Mouse (Mus musculus) MEL (cell line): ENCODE results near the gene Vmn2r28. TPM values are rescaled to one million over a fixed set of nuclear protein-coding genes. Genes with fewer than 3 reads are reported as not detected.

ENCODE experiments used
- DNase-seq: peaks from one replicate; pipeline ENCODE4 v3.0.0; 2011; ENCODE audit warnings: low read depth, low spot score
- H3K27ac ChIP-seq: 2 replicates; pipeline ENCODE4 v1.5.1; 2012; ENCODE audit warnings: low read depth, mild to moderate bottlenecking, control low read depth, low read length, moderate library complexity; ENCODE audit not compliant: control insufficient read depth
- H3K27me3 ChIP-seq, 2 experiments: fragments of 150-350 bp in 1 of 2; sonication (generic) in 1 of 2; 2 replicates each; pipeline ENCODE4 v1.6.1; 2012; ENCODE audit warnings: low read length in 2 of 2, mild to moderate bottlenecking in 2 of 2, improper control_type of control experiment in 1 of 2, moderate library complexity in 1 of 2; ENCODE audit not compliant: insufficient read depth in 2 of 2, control insufficient read depth in 1 of 2
- H3K36me3 ChIP-seq, 2 experiments: 2 replicates each; pipeline ENCODE4 v1.6.1; 2012 to 2014; ENCODE audit warnings: low read length in 2 of 2, improper control_type of control experiment in 1 of 2, inconsistent platforms in 1 of 2, mild to moderate bottlenecking in 1 of 2; ENCODE audit not compliant: insufficient read depth in 2 of 2, control insufficient read depth in 1 of 2
- H3K4me1 ChIP-seq, 2 experiments: fragments of 150-350 bp in 1 of 2; sonication (generic) in 1 of 2; 2 replicates each; pipeline ENCODE4 v1.6.1; 2012; ENCODE audit warnings: low read length in 2 of 2, improper control_type of control experiment in 1 of 2, mild to moderate bottlenecking in 1 of 2; ENCODE audit not compliant: insufficient read depth in 2 of 2, control insufficient read depth in 1 of 2
- H3K4me3 ChIP-seq, 2 experiments: fragments of 150-350 bp in 1 of 2; sonication (generic) in 1 of 2; 2 replicates each; pipeline ENCODE4 v1.5.1; 2012; ENCODE audit warnings: low read depth in 2 of 2, low read length in 2 of 2, mild to moderate bottlenecking in 2 of 2, moderate library complexity in 2 of 2, control low read depth in 1 of 2, improper control_type of control experiment in 1 of 2; ENCODE audit not compliant: control insufficient read depth in 1 of 2, insufficient read depth in 1 of 2
- H3K79me2 ChIP-seq: 2 replicates; pipeline ENCODE4 v1.6.1; 2012; ENCODE audit warnings: mild to moderate bottlenecking, low read length, moderate library complexity; ENCODE audit not compliant: control insufficient read depth, poor library complexity, insufficient read depth
- H3K9ac ChIP-seq: 2 replicates; pipeline ENCODE4 v1.6.1; 2012; ENCODE audit warnings: low read depth, mild to moderate bottlenecking, control low read depth, low read length, moderate library complexity; ENCODE audit not compliant: control insufficient read depth, poor library complexity, severe bottlenecking
- H3K9me3 ChIP-seq: fragments of 150-350 bp; sonication (generic); replicated peaks from 2 replicates; pipeline ENCODE4 v1.6.1; 2012; ENCODE audit warnings: mild to moderate bottlenecking, low read length, improper control_type of control experiment, moderate library complexity; ENCODE audit not compliant: insufficient read depth
- HCFC1 ChIP-seq: IDR thresholded peaks from 2 replicates; pipeline ENCODE4 v1.6.1; 2012; ENCODE audit warnings: low read depth, mild to moderate bottlenecking, inconsistent platforms, low read length, improper control_type of control experiment, moderate library complexity
- ZKSCAN1 ChIP-seq: IDR thresholded peaks from 2 replicates; pipeline ENCODE4 v1.6.1; 2012; ENCODE audit warnings: low read depth, mild to moderate bottlenecking, inconsistent platforms, low read length, improper control_type of control experiment, moderate library complexity
- polyA plus RNA-seq, 2 experiments: library from polyadenylated mRNA; stranded (reverse) in 1 of 2; unstranded in 1 of 2; fragments of >175 nt in 1 of 2; fragments of >200 nt in 1 of 2; gene quantifications; 2 replicates each; pipeline versions ENCODE4 v1.2.1 to v1.2.4; 2012; ENCODE audit warnings: low replicate concordance in 2 of 2, low read depth in 1 of 2; ENCODE audit not compliant: insufficient read length in 2 of 2, insufficient read depth in 1 of 2, missing spikeins in 1 of 2
- total RNA-seq: library from RNA; depleted of rRNA; stranded (reverse); fragments of 300-350 nt; gene quantifications from 2 replicates; pipeline ENCODE4 v1.2.3, GENCODE M21; 2012; rRNA removed

The Vmn2r28 gene
- total and polyA plus RNA-seq, 3 experiments = not detected

GRCm38 (mm10) chr7:5448627-5449026 lies 45.1 kb downstream of the Vmn2r28 start:
- H3K79me2 ChIP-seq = no peaks in the 10 kb centered on the region
- H3K4me1 ChIP-seq = no peaks in the 10 kb centered on the region
- H3K27ac ChIP-seq = no peak overlapping the region
- H3K9ac ChIP-seq = no peak overlapping the region
- H3K36me3 ChIP-seq = no peaks in the 10 kb centered on the region
- no peaks in the 10 kb centered on the region for H3K27me3 ChIP-seq
- DNase-seq = no peak
- H3K9me3 ChIP-seq = no peaks in the 10 kb centered on the region
- no peak overlapping the region for H3K4me3 ChIP-seq
- TF ChIP-seq HCFC1 (no peak), ZKSCAN1 (no peak)

Other genes with a start within 250 kb of the Vmn2r28 start
- not detected in 2 replicates for gene Gm5065, start 143.4 kb downstream of the Vmn2r28 start, total RNA-seq
- gene Gm5065, start 143.4 kb downstream of the Vmn2r28 start, polyA plus RNA-seq = not detected
- gene Nlrp2, start 142.9 kb downstream of the Vmn2r28 start, total RNA-seq = not detected in 2 replicates
- not detected for gene Nlrp2, start 142.9 kb downstream of the Vmn2r28 start, polyA plus RNA-seq
- not detected in 2 replicates for gene Vmn1r58, start 80.6 kb downstream of the Vmn2r28 start, total RNA-seq
- not detected for gene Vmn1r58, start 80.6 kb downstream of the Vmn2r28 start, polyA plus RNA-seq
- gene Vmn1r59, start 37.2 kb downstream of the Vmn2r28 start, total RNA-seq = not detected in 2 replicates
- not detected for gene Vmn1r59, start 37.2 kb downstream of the Vmn2r28 start, polyA plus RNA-seq
- not detected in 2 replicates for gene Vmn1r60, start 53.4 kb upstream of the Vmn2r28 start, total RNA-seq
- gene Vmn1r60, start 53.4 kb upstream of the Vmn2r28 start, polyA plus RNA-seq = not detected
- not detected in 2 replicates for gene Vmn1r61, start 119.3 kb upstream of the Vmn2r28 start, total RNA-seq
- gene Vmn1r61, start 119.3 kb upstream of the Vmn2r28 start, polyA plus RNA-seq = not detected
- gene Vmn1r62, start 179.7 kb upstream of the Vmn2r28 start, total RNA-seq = not detected in 2 replicates
- not detected for gene Vmn1r62, start 179.7 kb upstream of the Vmn2r28 start, polyA plus RNA-seq